Mouse (Mus musculus): ENCODE measurements at regions not wholly inside any gene's neighbourhood (a gene's known extent, or its start where the extent isn't known, plus 50 kb on each side); places are given as distances from the start of the nearest gene placed in this dataset.

GRCm38 (mm10) chr15:96055796-96056473 is 231.4 kb upstream of the Arid2 start:
- TF ChIP-seq CTCF (IDR thresholded peaks at IDR 0.05; ENCODE audit: borderline replicate concordance, insufficient read depth, low read depth, low read length) (no peak), POLR2A (IDR thresholded peaks at IDR 0.05; ENCODE audit: borderline replicate concordance, insufficient read depth, low read length) (no peak)

Measured in cerebellum, adult 2 months (tissue).